Mouse (Mus musculus) heart, postnatal 36 days (tissue): Measurements from ENCODE around the gene Rab7b. TPM values are rescaled to one million over a fixed set of nuclear protein-coding genes. Genes with fewer than 3 reads are reported as not detected.

Experiments used
- DNase-seq, 2 experiments: peaks; one replicate each; pipeline ENCODE4 v3.0.0; 2021 to 2022
- intact Hi-C: fragments of 180-260 bp; cut with DNase I; formaldehyde crosslinking; loops from one replicate; pipeline ENCODE4 v1.15.1; 2025
- total RNA-seq, 2 experiments: library from RNA; stranded (reverse); gene quantifications; 2 replicates each; pipeline ENCODE4 v1.2.3; 2021

The Rab7b gene
- total RNA-seq, 2 experiments from 2014 or later = 4.3 to 4.5 TPM

DNA sequence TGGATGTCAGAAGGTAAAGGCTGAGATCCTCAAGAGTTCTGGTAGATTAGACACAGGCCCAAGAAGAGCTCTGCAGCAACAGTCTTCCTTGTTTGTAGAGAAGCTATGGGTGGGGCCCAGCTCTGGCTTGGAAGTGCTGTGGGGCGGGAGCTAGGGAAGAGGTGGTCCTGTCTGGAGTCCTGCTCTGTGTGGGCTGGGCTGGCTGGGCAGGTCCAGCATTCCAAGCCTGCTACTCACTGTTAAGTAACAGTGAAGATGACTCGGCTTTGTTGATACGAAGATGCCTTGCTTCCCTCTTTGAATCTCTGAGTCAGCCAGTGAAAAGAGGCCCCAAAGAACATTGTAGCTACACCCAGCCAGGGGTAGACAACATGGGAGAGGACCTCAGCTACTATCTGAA lies 1.9 kb downstream of the Rab7b start:
- peak; percentile 66 to 67 for DNase-seq

DNA sequence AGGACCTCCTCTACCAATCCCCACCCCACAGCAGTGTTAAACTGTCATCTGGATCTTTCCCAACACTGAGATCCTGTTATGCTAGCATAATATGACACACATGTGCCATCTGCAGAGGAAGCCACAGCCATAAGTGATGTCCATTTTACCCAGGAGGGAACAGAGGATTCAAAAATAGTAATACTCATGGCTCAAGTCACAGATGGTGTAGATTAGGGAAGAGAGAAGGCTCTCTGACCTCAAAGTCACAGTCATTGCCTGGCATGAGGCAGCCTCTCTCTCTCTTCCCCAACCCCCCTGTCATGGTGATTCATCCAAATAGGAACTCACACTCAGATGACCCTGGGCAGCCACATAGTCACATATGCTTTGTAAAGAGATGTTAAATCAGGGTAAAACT lies 2.9 kb downstream of the Rab7b start:
- intact Hi-C loops = no loop called here
- no peak for DNase-seq

More for the DNA sequence above, 1.9 kb downstream of the Rab7b start:
- intact Hi-C loops = no loop called here

DNA sequence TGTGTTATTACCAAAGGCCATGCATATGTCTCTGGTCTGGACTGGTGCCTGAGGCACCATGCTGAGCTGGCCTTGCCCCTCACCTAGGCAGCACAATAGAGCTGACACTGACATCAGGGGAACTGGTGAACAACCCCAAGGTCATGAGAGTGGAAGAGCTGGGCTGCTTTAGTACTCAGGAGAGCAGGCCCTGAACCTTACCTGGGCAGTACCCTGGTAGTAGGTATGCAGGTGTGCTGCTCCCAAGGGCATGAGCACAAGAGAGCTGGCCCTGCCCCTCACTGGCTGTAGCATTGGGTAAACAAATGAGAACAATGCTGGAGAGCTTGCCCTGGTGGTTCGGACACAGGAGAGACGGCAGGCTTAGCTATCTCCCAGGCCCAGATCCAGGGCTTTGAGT lies 6.8 kb downstream of the Rab7b start:
- no peak for DNase-seq
- intact Hi-C loops = no loop called here

DNA sequence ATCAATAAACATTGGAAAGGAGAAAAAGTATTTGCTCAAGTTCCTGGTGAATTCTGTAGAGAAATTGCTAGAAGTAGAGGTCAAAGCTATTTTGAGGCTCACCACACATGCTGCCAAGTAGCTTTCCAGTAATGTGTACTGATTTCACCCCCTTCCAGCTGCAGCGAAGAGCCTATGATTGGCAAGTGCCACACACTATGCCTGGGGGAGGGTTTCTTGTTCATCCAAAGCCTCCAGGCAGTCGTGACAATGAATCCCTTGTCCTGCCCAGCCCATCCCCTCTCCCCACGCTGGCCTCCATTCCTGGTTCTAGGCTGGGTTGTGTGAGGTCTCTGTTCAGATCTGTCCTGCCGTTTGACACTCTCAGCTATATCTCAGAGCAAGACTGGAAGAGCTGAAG lies 7.8 kb downstream of the Rab7b start:
- intact Hi-C loops = no loop called here
- no peak for DNase-seq

DNA sequence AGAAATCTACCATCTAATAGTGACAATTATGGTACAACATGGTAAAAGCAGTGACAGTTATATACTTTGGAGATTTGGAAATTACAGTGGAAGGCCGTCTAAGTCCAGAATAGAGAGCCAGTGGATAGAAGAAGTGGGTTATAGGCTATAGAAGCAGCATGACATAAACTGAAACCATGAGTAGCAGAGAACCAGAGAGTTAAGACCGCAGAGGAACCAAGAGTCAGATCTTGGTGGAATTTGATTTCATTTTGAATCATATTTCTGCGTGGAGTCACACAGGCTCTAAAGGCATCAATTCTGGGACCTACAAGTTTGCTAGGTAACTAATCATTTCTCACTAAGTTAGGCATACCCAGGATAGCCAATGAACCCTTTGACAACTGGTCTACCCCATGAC lies 10.3 kb downstream of the Rab7b start:
- intact Hi-C loops = no loop called here
- DNase-seq = no peak

DNA sequence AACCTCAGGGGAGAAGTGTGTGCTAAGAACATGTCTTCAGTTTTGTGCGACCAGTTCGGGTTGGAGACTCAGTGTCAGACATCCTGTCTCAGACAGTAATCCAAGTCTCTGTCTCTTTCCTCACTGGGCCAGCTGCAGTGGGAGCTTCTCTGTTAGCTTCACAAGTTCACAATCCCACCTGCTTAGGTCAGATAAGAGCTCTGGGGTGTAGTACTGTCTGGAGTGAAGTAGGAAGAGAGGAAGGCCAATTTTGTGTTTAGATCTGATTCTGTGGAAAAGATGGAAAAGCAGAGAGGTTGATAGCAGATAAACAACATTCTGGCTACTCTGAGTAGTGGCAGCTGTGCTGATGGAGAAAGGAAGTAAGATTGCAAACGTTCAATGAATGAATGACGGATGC lies 11.1 kb downstream of the Rab7b start:
- intact Hi-C loops = no loop called here
- DNase-seq = no peak

DNA sequence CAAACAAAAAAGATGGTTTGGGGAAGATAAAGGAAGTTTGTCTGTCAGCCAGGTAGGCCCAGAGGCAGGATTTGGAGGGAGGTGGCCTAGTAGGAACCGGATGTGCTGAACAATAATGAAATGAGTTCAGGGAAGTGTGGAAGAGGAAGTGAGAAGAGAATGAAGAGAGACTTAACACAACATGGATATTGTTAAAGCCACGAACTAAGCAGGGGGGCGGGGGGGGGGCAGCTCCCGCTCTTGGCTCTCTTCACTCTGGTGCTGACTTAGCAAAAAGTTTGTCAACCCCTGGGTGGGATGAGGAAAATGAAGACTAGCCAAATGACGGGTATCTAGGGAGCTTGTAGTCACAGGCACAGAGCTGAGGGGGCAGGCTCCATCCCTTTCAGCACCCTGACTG lies 12.0 kb downstream of the Rab7b start:
- no peak for DNase-seq
- intact Hi-C loops = no loop called here

DNA sequence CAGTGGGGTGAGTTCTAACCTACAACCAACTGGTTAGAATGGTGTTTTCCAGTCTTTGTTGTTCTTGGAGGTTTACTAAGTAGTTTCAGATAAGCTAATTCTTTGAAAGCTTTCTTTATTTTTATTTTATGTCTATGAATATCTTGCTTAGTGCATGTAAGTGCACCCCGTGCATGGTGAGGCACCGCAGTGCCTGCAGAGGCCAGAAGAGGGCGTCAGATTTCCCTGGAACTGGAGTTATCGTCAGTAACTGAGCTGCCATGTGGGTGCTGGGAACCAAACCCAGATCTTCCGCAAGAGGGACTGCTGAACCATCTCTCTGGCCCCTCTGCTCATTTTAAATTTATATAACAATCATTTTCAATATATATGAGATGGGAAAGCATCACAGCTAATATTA lies 12.9 kb downstream of the Rab7b start:
- intact Hi-C loops = no loop called here
- no peak for DNase-seq

DNA sequence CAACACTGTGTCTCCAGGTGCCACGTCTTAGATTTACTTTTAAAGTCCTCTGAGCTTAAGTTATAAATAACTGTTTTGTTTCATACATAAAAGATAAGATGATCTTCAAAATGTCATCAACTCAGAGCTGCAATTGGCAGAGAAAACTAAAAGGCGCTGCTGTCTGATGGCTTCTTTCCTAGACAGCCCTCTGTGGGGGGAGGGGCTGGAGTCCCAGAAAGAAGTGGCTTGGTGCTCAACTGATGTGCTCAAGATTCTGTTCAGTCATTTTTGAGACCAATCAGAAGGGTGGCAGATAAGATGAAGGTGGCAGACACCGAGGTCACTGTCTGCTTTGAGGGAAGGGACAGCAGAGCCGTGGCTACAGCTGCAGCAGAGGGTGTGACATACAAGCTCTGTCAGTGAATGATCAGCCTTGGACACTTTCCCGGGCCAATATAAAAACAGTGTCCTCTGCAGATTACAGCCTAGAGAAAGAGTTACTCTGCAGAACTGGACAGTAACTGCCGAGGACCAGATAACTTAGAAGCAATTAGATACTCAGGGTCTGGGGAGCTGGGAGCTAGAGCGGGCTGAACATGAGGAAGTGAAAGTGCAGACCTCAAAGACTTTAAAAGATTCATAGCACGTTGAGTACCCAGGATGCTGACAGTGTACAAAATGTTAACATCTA lies 13.7 kb downstream of the Rab7b start:
- intact Hi-C loops = no loop called here
- no peak for DNase-seq

DNA sequence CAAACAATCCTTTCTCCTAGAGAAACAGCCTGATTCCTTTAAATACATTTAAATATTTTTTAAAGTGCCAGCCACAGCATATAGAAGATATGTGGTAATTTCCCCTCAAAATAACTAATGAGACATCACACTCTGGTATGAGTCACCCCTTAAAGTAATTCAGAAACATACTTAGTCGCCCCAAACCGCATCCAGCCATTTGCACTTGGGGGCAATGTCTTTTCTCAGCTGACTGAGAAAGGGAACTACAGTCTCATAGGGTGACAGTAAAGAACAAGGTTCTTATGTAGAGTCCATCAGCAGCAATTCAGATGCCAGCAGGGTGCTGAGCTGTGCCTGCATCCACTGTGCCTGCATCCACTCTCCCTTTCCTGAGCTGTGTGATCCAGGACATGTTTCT lies 15.0 kb downstream of the Rab7b start:
- DNase-seq = no peak

DNA sequence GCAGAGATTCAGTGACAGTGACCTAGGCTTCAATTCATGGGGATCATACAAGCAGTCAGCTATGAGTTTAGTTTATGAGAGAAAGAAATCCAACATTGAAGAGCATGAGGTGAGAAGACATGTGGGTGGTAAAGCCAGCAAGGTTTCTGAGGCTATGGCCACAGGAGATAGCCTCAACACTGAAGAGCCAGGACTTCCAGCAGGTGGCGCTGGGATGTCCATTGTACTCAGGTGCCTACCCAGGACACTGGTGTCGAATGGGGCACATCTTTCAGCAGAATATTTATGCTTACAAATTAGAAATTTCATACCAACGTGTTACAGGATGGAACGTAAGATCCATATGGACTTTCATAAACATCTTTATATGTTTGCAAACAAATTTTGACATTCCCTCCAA lies 19.8 kb downstream of the Rab7b start:
- intact Hi-C loops = loop anchor here (1.0 kb wide), 1 partner anchor 57 kb away; no protein-coding TSS in a partner anchor
- DNase-seq = peak; percentile 66 to 76

More for the DNA sequence above, 15.0 kb downstream of the Rab7b start:
- intact Hi-C loops = no loop called here

DNA sequence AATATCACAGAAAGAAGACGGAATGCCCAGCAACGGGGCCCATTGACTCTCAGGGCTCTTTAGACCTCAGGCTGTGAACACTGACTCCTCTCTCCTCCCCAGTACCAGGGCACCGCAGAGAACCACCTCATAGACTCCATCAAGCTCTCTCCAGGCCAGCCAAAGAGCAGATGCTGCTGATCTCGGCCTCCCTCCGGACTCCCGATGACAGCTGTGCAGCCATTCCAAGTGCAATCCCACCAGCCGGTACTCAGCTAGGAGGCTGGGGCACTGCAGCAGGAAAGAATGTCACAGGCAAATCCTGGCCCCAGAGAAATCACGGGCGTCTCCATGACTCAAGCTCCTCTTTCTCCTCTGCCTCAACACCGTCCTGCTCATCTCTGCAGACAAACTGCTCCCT lies 23.0 kb downstream of the Rab7b start:
- DNase-seq = no peak
- intact Hi-C loops = loop anchor here (5.0 kb wide), 1 partner anchor 271 kb away; no protein-coding TSS in a partner anchor

DNA sequence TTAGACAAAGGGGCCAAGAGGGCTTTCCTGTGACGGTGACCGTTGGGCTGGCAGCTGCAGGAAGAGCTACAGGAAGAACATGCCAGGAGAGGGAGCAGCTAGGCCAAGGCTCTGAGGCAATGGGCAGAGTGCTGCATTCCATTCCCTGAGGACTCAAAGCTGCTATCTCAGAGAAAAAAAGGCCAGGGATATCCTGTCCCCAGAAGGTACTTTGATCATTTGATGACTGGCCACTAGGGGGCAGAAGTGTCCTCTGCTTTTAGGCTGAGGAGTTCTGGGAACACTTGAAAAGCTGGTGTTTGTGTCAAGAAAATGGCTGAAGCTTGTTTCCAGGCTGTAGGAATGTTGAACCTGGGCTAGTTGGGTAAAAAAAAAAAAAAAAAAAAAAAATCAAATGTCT lies 23.9 kb downstream of the Rab7b start:
- intact Hi-C loops = loop anchor here (1.0 to 5.0 kb wide), 3 partner anchors 53 to 270 kb away; no protein-coding TSS in a partner anchor
- DNase-seq = peak; percentile 84 to 85

DNA sequence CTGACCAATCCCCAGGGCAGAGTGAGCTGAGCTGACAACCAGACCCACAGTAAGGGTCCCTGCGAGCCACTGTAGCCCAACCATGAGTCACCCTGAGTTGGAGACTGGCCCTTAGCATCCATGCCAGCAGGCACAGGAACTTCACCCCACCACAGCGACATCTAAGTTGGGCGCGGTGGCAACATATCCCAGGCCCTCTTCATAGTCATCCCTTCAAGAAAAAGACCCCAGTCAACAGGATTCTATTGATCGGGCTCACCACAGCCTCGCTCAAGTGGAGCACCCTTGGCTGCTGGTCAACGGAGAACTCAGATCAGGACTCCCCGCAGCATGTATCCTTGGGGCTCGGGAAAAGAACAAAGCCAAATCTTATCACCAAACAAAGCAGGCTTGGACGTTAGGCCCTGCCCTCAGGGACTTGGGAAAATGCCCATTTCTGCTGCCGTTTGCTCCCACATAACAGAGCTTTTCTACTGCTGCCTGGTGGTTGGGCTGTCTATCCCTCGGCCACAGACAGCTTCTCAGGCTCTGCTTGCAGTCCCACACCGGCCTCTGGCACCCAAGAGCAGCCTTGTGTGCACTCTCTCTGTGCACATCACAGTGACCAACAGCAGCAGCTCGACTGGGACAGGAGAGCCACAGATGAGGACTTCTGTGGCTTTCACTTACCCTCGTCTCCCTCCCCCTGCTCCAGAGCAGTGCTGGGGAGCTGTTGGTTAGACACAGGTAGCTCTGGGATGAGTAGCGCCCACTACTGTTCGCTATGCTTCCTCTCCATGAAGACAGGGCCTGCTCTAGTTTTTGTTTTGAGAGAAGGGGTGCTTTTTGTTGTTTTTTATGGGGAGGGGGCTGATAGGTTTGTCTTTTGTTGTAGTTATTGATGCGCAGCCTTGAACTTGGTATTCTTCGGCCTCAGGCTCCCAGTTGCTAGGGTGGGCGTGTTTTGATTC lies 26.2 kb downstream of the Rab7b start:
- intact Hi-C loops = loop anchor here (5.0 kb wide), 1 partner anchor 268 kb away; no protein-coding TSS in a partner anchor
- DNase-seq = peak; percentile 28 to 30

DNA sequence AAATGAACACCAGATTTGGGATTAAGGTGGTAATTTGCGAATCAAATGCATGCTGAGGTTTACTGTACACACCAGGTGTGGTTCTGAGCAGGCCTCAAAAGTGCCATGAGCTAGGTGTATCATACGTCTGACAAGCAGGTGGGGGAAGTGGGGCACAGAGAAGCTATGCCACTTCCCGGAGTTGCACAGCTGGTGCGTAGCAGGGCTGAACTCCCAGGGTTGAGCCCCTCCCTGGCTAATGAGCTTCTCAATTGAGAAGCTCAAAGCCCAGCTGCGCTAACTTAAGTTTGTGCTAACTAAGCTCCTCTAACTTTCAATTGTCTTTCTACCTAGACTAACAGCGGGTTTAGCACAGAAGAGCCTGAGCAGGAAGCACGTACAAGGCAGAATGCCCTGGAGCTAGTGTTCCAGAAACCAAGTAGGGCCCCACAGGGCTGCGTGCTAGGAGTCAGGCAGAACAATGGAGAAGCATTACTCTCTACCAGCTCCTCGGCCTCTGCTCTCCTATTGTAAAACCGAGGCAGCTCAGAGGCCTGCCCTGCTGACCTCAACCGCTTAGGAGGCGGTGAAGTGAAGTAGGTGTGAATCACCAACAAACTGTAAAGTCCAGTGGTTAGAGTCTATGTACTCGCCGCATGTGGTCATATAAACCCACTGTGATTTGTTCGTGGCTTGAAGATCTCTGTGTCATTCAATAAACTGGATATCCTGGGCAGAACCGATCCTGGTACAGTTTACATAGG lies 30.6 kb downstream of the Rab7b start:
- intact Hi-C loops = no loop called here

DNA sequence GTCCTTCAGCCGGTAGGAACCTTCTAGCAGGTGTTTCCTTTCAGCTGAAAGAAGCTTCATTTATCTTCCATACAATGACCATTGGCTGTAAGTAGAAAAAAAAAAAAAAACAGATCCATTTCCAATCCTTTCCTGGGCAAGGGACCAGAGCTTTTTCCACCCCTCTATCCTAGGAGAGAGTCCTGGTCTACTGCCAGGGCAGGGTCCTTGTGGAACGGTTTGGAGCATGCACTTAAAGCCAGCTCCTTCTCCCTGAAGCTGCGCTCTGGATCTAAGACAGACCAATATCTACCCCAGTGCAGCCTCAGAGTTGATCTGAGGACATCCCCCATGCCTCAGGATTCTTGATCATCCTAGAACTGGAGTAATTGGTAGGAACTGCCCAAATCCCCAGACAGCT lies 33.5 kb downstream of the Rab7b start:
- intact Hi-C loops = no loop called here
- DNase-seq = no peak

More for the DNA sequence above, 30.6 kb downstream of the Rab7b start:
- DNase-seq = no peak

DNA sequence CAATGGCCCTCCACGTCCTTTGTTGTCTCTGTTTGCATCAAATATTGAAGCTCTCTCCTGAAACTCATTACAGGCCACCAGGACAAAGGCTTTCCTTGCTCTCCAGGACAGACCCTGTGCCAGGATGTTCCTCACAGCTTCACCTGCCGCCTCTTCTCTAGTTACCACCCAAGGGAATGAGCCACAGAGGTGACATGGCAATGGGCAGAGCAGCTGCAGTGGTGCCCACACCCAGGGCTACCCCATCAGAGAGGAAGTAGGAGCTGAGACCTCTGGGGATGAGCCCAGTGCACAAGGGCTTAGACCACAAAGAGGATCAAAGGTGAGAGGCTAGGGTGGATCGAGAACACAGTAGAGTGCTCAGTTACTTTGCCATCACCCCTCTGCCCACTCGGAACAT lies 35.1 kb downstream of the Rab7b start:
- DNase-seq = no peak
- intact Hi-C loops = no loop called here

DNA sequence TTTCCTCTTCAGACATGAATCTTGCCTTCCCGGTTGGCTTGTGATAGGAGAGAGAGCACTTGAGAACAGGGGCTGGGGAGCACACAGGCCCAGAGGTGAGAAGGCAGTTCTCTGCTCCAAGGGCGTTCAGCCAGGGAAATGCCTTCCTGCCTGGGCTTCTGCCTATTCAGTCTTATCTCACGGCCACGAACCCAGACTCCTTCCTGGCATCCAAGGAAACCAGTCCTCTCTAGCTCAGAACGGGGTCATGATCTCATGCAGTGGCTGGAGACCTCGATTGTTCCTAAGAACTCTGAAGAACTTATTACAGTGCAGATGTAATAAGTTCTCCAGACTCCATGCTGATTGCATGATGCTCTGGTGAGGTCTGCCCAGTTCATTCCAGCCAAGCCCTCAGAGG lies 38.1 kb downstream of the Rab7b start:
- peak; percentile 13 to 46 for DNase-seq
- intact Hi-C loops = no loop called here

DNA sequence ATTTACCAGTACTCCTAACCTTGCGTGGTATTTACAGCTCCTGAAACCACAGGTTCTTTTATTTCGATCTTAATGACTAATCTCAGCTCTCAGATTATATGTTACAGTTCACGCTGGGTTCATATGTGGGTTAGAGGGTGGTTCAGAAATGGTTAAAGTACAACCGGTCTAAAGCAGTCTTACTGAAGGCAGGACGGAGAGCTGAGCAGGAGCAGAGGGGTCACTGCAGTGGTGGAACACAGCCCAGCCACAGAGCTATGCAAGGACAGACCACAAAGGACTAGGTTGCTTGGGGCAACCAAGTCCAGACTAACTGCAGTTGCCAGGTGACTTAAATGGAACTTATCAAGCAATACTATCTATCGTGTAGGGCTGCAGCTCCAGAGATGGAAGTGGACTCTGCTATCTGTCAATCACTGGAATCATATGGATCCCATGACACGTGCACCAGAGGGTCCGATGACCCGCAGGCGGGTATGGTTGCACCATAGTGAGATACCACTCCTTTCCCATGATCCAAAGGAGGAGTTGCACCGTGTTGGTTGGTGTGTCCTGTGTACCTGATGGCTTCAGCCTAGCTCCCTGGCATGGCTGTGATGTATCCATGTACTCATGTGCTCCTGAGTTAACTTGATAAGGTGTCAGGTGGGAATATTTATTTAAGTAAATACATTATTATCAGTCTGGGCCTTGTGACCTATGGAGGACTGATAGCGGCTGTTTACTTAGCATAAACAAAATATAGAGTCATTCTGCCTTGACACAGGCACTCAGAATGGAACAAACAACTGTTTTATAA lies 42.3 kb downstream of the Rab7b start:
- no peak for DNase-seq
- intact Hi-C loops = no loop called here
